Mouse (Mus musculus) right cerebral cortex, postnatal 14 days (tissue): ENCODE data around the gene BC030500.
A peak's percentile ranks its signal among the peaks of the same experiment; 100 is the strongest.

Source experiments
- DNase-seq: peaks from one replicate; pipeline ENCODE4 v3.0.0; 2022

BC030500 gene

DNA sequence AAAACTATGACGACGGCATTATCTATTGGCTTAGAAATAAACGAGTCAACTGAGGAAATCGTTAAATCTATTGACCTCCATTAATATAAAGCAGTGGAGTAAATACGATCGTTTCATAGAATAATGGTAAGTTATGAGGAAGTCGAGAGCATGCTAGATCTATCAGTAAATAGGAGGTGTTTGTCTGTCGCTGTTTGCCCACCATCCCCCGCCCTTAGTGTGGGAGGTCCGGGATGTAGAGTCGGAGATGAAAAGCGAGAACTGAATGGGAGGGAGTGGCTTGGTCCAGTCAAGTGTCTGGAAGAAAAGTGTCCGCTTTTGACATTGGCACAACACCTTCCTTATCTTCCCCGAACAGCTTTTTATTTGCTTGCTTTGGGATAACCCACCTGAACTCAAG is at the start of gene BC030500:
Gene BC030500 (plus strand): TSS at position 79 of the 400 bp plus-strand sequence.
- no peak for DNase-seq

DNA sequence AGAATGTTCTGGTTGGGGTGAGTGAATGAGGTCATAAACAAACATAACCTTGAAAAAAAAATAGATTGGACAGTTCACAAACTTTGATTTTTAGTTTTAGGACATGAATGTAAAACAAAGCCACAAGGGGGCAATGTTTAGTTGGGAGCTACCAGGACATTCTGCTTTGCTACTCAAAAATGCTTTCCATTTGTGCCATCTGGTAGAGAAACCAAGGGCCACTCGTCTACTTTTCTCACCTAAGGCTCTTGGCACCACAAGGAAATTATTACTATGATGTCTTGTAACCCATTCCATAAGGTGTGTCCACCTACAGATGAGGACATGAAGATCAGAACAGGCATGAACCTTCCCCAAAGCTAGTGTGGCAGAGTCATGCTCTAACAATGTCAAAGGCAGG is 25.1 kb upstream of the BC030500 start:
- no peak for DNase-seq

DNA sequence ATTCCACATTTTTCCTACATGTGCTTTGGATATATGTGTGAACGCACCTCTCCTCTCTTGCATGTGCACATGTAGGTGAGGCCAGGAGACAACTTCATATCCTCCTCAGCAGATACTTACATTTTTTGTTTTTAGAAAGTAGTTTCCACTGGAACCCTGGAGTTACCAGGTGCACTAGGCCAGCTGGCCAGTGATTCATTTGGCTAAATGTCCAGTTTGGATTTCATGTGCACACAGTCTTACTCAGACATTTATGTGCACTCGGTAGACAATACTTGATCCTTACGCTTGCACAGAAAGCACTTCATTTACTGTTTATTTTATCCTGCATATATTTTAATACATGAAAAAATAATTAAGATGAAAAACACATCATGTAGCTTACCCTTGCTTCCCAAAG is 21.0 kb upstream of the BC030500 start:
- no peak for DNase-seq

DNA sequence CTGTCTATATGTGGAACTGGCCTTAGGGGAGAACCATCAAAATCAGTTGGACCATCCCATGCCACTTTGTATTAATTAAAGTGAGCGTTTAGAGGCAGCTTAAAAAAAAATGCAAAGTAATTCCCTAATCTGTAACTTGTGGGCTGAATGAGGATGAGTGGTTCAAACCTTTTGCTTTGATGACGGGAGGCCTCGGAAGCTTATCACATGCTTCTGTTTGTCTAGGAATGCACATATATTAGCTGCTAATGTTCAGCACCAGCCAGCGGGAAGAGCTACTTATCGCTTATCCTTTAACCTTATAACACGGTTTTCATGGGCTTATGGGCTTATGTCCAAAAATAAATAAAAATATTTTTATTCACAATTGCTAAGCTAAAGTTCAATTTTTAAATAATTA is 15.6 kb upstream of the BC030500 start:
- no peak for DNase-seq

DNA sequence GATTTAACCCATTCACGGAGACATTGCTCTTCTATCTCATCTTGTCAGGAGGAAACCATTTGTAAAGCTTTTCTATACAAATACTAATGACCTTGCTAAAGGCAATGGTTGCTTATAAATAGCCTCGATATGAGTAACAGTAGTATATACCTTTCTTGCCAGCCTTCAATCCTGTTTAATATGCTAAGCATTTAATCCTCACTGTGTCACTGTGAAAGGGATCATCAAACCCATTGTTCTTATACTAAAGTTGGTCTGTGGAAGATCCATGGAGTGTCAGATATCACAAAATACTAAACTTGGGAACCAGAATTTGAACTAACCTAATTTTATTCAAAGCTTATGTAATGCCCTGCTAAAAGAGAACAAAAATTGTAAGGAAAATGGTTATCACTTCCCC is 7.1 kb upstream of the BC030500 start:
- no peak for DNase-seq

DNA sequence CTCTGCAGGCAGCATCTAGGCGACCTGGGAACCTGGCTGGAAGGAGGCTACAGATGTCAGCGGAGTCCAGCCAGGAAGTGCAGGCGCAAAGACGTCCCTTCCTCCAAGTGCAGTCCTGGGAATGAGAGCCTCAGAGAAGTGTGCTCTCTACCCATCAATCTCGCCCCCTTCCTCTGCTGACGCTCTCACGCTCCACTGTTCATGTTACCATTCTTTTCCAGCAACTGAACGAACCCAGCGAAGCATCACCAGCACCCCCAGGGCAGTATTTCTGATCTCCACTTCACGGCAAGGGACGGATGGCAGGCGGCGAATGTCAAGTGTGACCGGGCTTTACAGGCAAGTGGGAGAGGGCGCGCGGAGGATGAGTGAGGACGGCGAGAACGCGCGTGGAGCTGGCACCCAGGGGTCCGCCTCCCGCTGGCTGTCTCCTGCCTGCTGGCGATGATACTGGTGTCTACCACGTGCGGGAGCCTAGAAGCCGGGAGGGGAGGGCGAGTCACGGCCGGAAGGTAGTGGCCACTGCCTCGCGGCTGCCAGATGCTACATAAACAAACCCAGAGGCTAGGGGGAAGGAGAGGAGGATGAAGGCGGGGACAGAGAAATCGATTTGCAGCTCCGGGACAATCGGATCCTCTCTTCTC is 763 bp downstream of the BC030500 start, which contains the start of gene Galntl6:
Gene Galntl6 (minus strand): TSS at position 445 of the 644 bp plus-strand sequence.
- peak; percentile 50 for DNase-seq

DNA sequence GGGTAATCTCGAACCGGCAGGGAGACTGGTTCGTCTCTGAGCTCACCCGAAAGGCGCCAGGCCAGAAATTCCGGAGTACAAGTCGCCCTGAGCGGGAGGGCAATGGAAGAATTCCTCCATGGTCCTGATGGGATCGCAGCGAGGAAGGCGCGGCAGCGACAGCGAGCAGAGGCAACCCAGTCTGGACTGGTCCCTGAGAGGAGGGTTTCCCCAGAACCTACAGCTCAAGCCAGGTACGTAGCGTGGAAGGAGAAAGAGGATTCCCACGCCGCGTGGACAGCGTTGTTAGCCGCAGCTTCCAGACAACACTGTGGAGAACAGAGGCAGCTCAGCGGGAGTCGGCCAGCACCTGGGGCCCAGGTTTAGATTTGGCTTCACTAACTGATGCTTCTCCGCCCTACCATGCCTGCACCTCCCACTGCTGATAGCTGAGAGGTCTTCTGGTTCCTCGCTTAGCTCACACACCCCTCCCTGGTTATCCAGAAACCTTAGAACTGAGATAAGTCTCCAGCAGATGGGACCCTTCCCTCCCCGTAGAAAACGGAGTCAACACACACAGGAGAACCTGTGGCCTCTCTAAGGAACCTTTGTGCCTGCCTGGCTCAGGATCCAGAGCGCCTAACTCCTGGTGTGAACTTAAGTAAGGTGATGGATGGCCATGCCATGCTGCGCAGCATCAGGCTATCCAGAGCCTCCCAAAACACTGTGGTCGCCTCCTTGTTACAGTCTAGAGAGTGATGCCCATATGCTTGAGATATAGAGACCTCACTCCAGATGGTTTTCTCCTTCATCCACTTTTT is 1.5 kb downstream of the BC030500 start:
- peak; percentile 30 for DNase-seq

DNA sequence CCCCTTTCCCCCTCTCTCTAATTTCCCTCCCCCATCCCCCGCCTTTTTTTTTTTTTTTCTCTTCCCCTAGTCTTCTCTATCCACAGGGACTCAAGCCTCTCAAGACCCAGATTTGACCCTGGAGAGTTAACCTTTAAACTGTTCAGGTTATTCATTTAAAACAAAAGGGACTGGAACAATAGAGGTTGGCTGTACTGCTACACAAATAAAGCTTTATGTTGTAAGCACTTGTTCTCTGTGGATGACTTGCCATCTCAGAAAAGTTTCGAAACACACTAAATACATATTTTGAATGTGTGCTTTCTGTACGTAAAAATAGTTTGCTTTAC is 2.0 kb downstream of the BC030500 start:
- DNase-seq = no peak

DNA sequence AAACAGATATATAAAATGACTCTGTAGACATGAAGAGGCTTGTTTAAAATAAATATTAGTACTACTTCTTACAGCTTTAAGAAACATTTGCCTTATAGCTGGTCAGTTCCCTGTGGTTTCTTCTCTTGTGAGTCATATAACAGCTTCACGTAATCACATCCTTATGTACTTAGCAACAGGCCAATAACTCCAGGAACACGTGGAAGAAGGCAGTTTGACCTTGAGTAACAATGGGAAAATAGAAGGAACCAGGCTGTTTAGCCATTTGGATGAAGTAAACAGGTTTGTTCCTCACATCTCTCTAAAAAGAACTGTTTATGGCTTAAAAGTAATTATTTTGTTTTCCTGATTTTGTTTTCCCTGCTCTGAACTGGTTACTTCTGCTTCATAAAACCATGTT is 3.6 kb downstream of the BC030500 start:
- no peak for DNase-seq

DNA sequence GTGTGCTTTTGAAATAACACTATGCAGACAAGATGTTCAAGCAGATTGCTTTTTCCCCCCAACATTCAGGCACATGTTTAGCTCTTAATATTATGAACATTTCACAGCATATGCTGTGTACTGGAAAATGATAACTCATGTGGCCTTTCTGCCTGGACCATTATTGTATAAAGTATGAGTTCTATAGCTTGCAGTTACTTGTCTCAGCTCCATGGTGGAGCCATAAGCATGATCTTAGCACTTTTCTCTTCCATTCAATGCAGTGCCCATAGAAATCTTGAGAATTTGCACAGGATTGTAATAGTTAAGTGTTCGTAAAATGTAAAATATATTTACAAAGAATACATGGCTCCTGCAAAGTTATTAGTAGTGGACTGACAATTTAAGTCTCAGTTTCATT is 19.5 kb downstream of the BC030500 start:
- DNase-seq = no peak

DNA sequence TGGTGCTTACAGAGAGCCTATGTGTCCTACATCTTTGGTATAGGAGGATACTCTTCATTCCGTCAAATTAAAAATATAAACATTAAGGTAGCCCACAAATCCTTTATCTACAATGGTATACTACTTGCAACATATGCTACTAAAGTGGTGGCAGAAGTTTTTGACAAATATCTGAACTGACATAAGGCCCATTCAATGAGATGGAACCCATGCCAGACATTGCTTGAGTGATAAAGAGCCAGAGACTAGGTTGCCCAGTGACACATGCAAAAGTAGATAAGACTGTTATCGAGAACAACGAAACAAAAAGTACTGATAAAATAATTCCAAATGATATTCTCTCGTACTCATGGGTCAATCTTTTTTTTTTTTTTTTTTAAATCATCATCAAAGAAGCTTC is 32.2 kb downstream of the BC030500 start:
- no peak for DNase-seq

DNA sequence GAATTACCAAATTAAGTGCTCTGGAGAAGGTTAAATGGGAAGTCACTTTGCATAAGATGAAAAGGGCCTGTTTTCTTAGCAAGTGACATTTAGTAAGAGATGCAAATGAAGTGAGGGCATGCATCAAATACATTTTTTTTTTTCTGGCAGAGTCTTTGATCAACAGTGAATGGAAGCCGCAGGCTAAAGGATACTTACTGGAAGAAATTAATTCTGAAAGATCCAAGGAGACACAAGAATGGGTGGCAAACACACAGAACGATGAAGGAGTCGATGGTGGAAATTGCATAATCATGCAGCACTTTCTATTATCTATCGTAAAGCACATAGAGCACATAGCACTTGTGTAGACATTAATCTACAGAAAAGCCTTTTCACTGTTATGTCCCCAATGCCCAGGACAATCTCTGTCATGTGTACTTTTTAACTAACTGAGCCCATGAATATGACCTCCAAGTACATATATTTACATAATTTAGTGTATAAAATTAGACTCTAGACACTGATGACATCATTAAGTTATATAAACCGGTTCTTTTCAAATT is 45.7 kb downstream of the BC030500 start:
- no peak for DNase-seq
